Mouse (Mus musculus) liver, embryonic 14.5 days (tissue): ENCODE data around the gene Cpne7.

Experiments
- CTCF ChIP-seq: IDR thresholded peaks from 2 replicates; pipeline ENCODE4 v1.5.1; 2016; ENCODE audit warnings: antibody characterized with exemption, low read depth, control low read depth
- EP300 ChIP-seq: IDR thresholded peaks from 2 replicates; pipeline ENCODE4 v1.6.1; 2016; ENCODE audit warnings: antibody characterized with exemption, low read depth

DNA sequence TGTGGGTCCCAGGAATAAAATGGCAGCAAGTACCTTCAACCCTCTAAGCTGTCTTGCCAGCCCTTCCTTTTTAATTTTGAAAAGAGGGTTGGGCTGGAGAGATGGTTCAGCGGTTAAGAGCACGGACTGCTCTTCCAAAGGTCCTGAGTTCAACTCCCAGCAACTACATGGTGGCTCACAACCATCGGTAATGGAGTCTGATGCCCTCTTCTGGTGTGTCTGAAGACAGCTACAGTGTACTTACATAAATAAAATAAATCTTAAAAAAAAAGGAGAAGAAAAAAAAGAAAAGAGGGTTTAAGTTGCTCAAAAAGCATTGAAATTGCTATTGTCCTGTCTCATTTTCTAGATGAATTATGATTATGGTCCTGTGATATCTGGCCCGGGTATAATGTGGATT is 15.9 kb upstream of the Cpne7 start:
- TF ChIP-seq EP300 (no peak), CTCF (no peak)
